Mouse (Mus musculus): ENCODE data around the gene Fgfr2.

DNA sequence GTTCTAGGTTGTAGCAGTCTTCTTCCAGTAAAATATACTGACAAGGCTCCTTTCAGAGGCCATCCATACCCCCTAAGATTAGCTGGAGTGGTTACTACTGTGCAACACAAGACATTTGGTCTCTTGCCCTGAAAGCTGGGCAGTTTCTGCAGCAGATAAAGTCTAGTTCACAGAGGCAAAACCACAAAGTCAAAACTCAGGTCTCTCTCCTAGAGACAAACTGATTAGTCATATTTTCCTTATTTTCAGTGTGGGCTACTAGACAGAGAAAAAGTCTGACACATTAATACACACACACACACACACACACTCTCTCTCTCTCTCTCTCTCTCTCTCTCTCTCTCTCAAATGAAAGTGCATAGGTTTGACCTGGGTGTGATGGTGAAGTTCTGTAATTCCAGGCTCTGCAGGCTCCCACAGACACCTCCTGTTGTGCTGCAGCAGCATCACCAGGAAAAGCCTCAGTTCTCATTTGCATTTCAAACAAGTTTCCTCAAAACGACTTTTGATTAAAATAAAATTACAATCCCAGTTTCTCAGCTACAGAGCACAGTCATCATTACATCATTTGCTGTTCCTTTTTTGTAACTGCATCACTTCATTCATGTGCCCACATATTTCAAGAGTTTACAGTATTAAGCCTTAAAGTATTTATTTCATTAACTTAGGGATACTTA, 298.7 kb downstream of the Fgfr2 start:
- no peak for TF ChIP-seq ZNF384 (IDR thresholded peaks at IDR 0.05; ENCODE audit: low read depth, low read length)
- TF ChIP-seq HCFC1 (IDR thresholded peaks at IDR 0.05; ENCODE audit: borderline replicate concordance, insufficient read depth, low read length) = no peak
- no peak for TF ChIP-seq ZC3H11A (IDR thresholded peaks at IDR 0.05; ENCODE audit: borderline replicate concordance, low read depth, low read length)
